Mouse (Mus musculus): Measurements from ENCODE around the gene Cyp2c54. TPM values are rescaled to one million over a fixed set of nuclear protein-coding genes. Genes with fewer than 3 reads are reported as not detected.
"Not testable (repeated sequence)": the region's sequence is repeated elsewhere in the genome, so short reads cannot be mapped to it uniquely, and the experiment has no call there.

The Cyp2c54 gene
- polyA plus RNA-seq (2015; fragmentation: Nextera tagmentation; extraction: Ambion mirVana): not detected in 2 replicates

GRCm38 (mm10) chr19:40073701-40074100 is at the start of gene Cyp2c54:
Gene Cyp2c54 (minus strand): TSS chr19:40073827.
- no peaks in the 10 kb centered on the region for H3K9me3 ChIP-seq
- H3K27me3 ChIP-seq (replicated peaks): no peaks in the 10 kb centered on the region
- no peak within 1 kb of the TSS for H3K4me3 ChIP-seq (replicated peaks)
- no peak for ATAC-seq
- no peaks in the 10 kb centered on the region for H3K4me1 ChIP-seq (replicated peaks)
- H3K36me3 ChIP-seq: no peaks in the 10 kb centered on the region
- H3K9ac ChIP-seq: no peak within 1 kb of the TSS
- H3K27ac ChIP-seq: no peak within 1 kb of the TSS
- H3K4me2 ChIP-seq (replicated peaks): no peak within 1 kb of the TSS

- ATAC-seq; H3K36me3 ChIP-seq; H3K9me3 ChIP-seq; H3K4me1 ChIP-seq (replicated peaks); H3K27me3 ChIP-seq (replicated peaks); H3K27ac ChIP-seq; H3K4me3 ChIP-seq (replicated peaks); H3K9ac ChIP-seq; H3K4me2 ChIP-seq (replicated peaks): not testable (repeated sequence)
- WGBS: 76% methylated on average over 13 of the region's 13 CpGs
These were observed 46.0 kb upstream of the Cyp2c54 start for GRCm38 (mm10) chr19:40119624-40120023.

- Histone ChIP-seq H3K27me3 (replicated peaks) (no peaks in the 10 kb centered on the region), H3K4me1 (replicated peaks) (no peaks in the 10 kb centered on the region), H3K9ac (no peak overlapping the region), H3K4me2 (replicated peaks) (no peak overlapping the region), H3K4me3 (replicated peaks) (no peak overlapping the region), H3K27ac (no peak overlapping the region), H3K36me3 (no peaks in the 10 kb centered on the region), H3K9me3 (no peaks in the 10 kb centered on the region)
- no peak for ATAC-seq
- 72% methylated on average over 3 of the region's 3 CpGs for WGBS
These were observed 17.5 kb upstream of the Cyp2c54 start for GRCm38 (mm10) chr19:40091111-40091510.

DNA sequence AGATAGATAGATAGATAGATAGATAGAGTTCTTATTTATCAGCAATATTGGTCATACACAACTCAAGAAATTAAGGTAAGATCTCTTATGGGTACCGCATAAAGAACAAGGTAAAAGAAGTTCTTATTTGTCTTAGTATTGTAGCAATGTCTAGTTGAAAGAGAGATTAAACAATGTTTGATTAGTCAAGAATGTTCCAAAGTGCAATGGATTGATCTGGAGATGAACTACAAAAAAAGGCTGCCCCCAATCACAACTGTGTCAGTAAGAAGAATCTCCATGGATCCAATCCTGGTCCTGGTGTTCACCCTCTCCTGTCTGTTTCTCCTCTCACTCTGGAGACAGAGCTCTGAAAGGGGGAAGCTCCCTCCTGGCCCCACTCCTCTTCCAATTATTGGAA is 15.8 kb upstream of the Cyp2c54 start, which contains the start of gene Cyp2c50:
Gene Cyp2c50, plus strand, starts transcription at position 268 of the 400 bp plus-strand sequence.
- H3K27me3 ChIP-seq (replicated peaks); H3K4me3 ChIP-seq (replicated peaks); H3K9ac ChIP-seq; H3K4me1 ChIP-seq (replicated peaks); H3K36me3 ChIP-seq; ATAC-seq; H3K4me2 ChIP-seq (replicated peaks); H3K27ac ChIP-seq; H3K9me3 ChIP-seq: not testable (repeated sequence)
- 90% methylated on average over 1 of the region's 1 CpGs for WGBS

DNA sequence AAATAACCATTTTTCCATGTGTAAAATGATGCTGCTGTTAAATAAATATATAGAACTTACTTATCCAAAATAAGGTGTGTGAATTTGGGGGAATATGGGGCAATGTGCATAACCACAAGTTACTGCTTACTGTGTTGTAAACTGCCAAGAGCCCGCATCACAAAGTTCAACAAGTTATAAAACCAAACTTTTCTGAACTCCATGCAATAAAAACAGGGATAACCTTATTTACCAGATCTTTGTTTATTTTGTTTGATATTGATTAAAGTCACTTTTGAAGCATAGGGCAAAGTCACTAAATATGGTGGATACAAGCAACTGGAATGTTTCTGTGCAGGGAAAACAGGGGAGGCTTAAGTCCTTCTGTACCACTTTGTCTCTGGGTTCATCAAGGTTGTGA is 14.8 kb upstream of the Cyp2c54 start:
- no peak overlapping the region for H3K27ac ChIP-seq
- no peak for ATAC-seq
- no peaks in the 10 kb centered on the region for H3K36me3 ChIP-seq
- no peak overlapping the region for H3K4me3 ChIP-seq (replicated peaks)
- H3K4me1 ChIP-seq (replicated peaks): no peaks in the 10 kb centered on the region
- no peaks in the 10 kb centered on the region for H3K9me3 ChIP-seq
- H3K9ac ChIP-seq: no peak overlapping the region
- no peak overlapping the region for H3K4me2 ChIP-seq (replicated peaks)
- no peaks in the 10 kb centered on the region for H3K27me3 ChIP-seq (replicated peaks)
- WGBS: 76% methylated on average over 1 of the region's 1 CpGs

- not testable (repeated sequence) for H3K4me3 ChIP-seq (replicated peaks); H3K4me2 ChIP-seq (replicated peaks); H3K9ac ChIP-seq; H3K27me3 ChIP-seq (replicated peaks); H3K9me3 ChIP-seq; H3K36me3 ChIP-seq; H3K4me1 ChIP-seq (replicated peaks); H3K27ac ChIP-seq; ATAC-seq
- 90% methylated on average over 1 of the region's 1 CpGs for WGBS
These were observed 81.5 kb downstream of the Cyp2c54 start, which contains the start of gene Cyp2c37 for GRCm38 (mm10) chr19:39992140-39992539. Gene Cyp2c37 (plus strand): TSS chr19:39992424.

GRCm38 (mm10) chr19:39989471-39989870 is 84.2 kb downstream of the Cyp2c54 start:
- Histone ChIP-seq H3K9ac (no peak overlapping the region), H3K36me3 (no peaks in the 10 kb centered on the region), H3K4me2 (replicated peaks) (no peak overlapping the region), H3K27me3 (replicated peaks) (no peaks in the 10 kb centered on the region), H3K4me1 (replicated peaks) (no peaks in the 10 kb centered on the region), H3K9me3 (no peaks in the 10 kb centered on the region), H3K27ac (no peak overlapping the region), H3K4me3 (replicated peaks) (no peak overlapping the region)
- no peak for ATAC-seq
- WGBS: 69% methylated on average over 2 of the region's 2 CpGs

Other genes with a start within 250 kb of the Cyp2c54 start
- gene Cyp2c69, start 187.0 kb downstream of the Cyp2c54 start, polyA plus RNA-seq (2015; fragmentation: Nextera tagmentation; extraction: Ambion mirVana): not detected in 2 replicates
- gene Cyp2c37, start 81.4 kb downstream of the Cyp2c54 start, polyA plus RNA-seq (2015; fragmentation: Nextera tagmentation; extraction: Ambion mirVana): not detected in 2 replicates
- not detected in 2 replicates for gene Cyp2c50, start 15.9 kb upstream of the Cyp2c54 start, polyA plus RNA-seq (2015; fragmentation: Nextera tagmentation; extraction: Ambion mirVana)
- 3.4 and 4.0 TPM in 2 replicates for gene Cyp2c70, start 113.5 kb upstream of the Cyp2c54 start, polyA plus RNA-seq (2015; fragmentation: Nextera tagmentation; extraction: Ambion mirVana)
- 195 and 211 TPM in 2 replicates for gene Pdlim1, start 198.0 kb upstream of the Cyp2c54 start, polyA plus RNA-seq (2015; fragmentation: Nextera tagmentation; extraction: Ambion mirVana)

Data from intestine, embryonic 15.5 days (tissue).